Mouse (Mus musculus): ENCODE measurements around the gene Fam107b. TPM values are rescaled to one million over a fixed set of nuclear protein-coding genes. Genes with fewer than 3 reads are reported as not detected.

Fam107b gene
- total RNA-seq, 2 experiments from 2014 or later = 25.0 to 34.8 TPM

- intact Hi-C loops (cut with DNase I) = no loop called here
- DNase-seq = no peak
Observed at GRCm38 (mm10) chr2:3765957-3766783, 195.9 kb downstream of the Fam107b start.

DNA sequence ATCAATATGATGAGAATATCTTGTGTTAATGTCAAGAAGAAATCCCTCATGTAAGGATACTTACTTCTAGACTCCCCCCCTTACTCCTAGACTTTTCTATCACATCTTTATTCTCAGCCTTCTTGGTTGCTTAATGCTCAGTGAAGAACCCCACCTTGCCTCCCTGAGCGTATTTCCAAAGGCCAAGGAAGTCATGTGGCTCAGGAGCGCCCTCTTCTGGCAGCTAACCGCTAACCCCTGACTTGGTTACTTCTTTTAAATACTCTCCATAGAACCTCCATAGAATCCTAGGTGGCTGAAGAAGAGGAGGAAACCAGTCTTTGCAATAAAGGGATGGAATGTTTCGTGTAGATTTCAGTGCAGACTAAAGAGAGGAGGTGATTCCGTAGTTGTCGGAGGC, 199.0 kb downstream of the Fam107b start:
- intact Hi-C loops (cut with DNase I) = no loop called here
- DNase-seq = peak; percentile 77

DNA sequence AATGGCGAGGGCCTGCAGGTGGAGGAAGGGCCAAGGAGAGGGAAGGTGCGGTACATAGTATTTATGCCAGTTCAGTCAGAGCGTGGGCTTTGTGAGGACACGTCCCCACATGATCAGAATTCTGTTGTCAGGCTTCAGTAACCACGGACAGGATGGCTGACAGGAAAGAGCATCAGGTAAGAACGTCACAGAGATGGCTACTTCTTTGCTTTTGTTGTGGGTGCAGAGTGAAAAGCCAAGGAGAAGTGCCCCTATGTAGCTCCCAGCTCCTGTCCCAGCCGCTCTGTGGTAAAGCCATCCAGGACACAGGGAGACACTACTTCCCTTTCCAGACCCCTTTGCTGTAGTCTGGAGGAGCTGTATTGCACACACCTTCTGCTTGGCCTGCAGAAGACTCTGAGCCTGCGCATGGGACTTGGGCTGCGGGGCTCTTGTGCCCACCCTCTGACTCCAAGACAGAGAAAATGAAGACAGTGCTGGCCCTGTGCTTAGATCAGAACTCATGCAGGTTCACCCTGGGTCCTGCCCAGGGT, 199.6 kb downstream of the Fam107b start:
- intact Hi-C loops (cut with DNase I) = no loop called here
- DNase-seq = no peak

DNA sequence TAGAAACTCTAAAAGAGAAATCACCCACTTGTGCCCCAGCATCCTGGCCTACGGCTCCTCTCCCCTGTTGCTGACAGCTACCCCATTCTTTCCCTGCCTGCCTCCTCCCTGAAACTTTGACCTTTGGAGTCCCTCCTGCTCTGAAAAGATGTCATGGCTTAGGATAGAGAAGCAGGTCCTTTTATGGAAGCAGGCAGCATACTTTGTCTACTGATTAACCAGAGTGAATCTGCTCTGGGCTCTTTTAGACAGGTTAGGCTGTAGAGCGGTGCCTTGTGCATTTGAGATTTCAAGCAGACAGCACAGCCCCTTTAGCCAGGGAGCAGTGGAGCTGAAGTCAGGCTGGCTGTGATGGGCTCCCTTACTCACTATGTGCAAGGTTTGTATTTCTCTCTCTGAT, 200.1 kb downstream of the Fam107b start:
- no peak for DNase-seq
- intact Hi-C loops (cut with DNase I) = no loop called here

- intact Hi-C loops (cut with DNase I) = no loop called here
- no peak for DNase-seq
Observed at GRCm38 (mm10) chr2:3771483-3771882, 201.2 kb downstream of the Fam107b start.

GRCm38 (mm10) chr2:3773089-3773488, 202.8 kb downstream of the Fam107b start:
- no peak for DNase-seq
- intact Hi-C loops (cut with DNase I) = no loop called here

DNA sequence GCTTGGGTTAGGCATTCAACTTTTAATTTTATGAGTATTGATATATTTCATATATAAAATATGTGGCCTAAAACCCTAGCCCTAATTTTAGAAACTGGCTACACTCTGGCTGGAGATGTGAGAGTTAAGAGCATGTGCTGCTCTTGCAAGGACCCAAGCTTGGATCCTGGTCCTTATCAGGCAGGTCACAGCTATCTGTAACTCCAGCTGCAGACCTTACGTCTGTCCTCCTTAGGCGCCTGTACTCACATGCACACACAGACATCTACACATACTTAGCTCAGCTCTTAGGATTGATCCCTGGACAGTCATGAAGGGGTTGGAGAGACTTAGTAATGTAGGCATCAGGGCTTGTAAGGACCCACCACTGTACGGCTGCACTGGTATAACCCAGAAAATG, 205.3 kb downstream of the Fam107b start:
- intact Hi-C loops (cut with DNase I) = no loop called here
- no peak for DNase-seq

DNA sequence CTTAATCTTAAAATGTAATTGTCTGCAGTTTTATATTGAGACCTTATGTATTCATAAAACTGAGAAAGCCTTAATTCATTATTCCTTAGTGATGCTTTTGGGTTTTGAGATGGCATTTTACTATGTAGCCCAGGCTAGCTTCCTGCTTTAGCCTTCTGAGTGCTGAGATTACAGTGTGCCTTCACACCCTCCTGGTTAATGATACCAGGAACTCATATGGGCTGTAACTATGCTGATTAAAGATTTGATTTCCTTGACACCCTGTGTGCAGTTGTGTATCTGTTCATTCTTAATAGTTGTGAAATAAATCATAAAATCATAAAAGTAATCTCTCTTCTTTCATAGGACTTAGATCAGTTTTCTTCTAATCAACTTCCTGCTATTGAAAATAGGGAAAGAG, 205.8 kb downstream of the Fam107b start:
- intact Hi-C loops (cut with DNase I) = no loop called here
- DNase-seq = no peak

DNA sequence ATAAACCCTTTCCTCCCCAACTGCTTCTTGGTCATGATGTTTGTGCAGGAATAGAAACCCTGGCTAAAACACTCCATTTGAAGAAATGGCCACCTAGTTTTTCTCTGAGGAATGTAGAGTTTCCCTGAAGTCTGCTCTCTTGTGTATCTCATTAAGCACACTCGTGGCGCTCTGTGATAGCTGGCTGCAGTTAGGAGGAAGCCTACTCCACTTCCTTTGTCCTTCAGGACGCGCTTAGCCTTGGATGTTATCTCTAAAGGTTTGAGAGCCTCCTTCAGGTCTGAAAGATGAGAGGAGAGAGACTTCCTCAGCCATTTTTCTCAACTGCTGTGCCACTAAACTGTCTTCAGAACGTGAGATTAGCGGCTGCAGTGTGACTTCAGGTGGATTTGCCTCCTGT, 207.4 kb downstream of the Fam107b start:
- no peak for DNase-seq
- intact Hi-C loops (cut with DNase I) = no loop called here

DNA sequence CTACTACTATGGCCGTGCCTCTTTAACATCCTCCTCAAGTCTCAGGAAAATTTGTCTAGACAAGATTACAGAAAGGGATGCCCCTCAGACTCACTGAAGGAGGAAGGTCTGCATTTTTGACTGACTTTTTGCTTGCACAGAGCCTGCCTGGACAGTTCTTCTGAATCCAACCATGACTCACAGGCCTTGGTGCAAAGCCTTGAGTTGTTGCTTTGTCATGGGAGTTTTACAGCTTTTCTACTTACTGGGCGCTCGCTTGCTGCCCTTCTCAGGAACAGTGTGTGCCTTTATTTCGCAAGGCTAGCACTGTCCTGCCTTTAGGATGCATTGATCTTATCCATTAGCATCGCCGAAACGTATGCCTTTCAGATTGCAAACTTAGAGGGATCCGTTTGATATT, 215.3 kb downstream of the Fam107b start:
- DNase-seq = no peak
- intact Hi-C loops (cut with DNase I) = no loop called here

- intact Hi-C loops (cut with DNase I) = no loop called here
- DNase-seq = no peak
Observed at GRCm38 (mm10) chr2:3787752-3788423, 217.6 kb downstream of the Fam107b start.

GRCm38 (mm10) chr2:3788424-3788786, 218.1 kb downstream of the Fam107b start:
- intact Hi-C loops (cut with DNase I) = no loop called here
- no peak for DNase-seq

- intact Hi-C loops (cut with DNase I) = loop anchor here (10.0 kb wide), 1 partner anchor 252 kb away; no protein-coding TSS in a partner anchor
- DNase-seq = no peak
Observed at GRCm38 (mm10) chr2:3796543-3796942, 226.3 kb downstream of the Fam107b start.

- intact Hi-C loops (cut with DNase I) = loop anchor here (10.0 kb wide), 1 partner anchor 255 kb away; no protein-coding TSS in a partner anchor
Observed at GRCm38 (mm10) chr2:3799767-3800554, 229.7 kb downstream of the Fam107b start.

GRCm38 (mm10) chr2:3800555-3800878, 230.2 kb downstream of the Fam107b start:
- DNase-seq = no peak

More at GRCm38 (mm10) chr2:3799767-3800554, 229.7 kb downstream of the Fam107b start:
- DNase-seq = peak; percentile 51

DNA sequence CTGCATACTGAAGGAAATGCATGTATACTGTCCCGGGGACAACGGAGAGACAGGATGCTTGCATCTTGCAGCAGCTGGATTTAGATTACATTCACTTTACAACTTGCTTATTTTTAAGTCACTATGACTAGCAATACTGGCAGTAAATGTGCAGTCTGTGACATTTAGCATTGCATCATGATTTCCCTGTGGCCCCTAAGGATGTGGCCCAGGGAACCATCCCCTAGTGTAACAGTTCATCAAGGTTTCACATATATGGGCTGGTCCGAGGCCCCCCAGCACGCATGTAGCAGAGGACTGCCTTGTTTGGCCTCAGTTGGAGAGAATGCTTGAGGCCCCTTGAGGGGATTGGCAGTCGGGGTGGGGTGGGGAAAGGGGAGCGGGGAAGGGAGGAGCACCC, 235.5 kb downstream of the Fam107b start:
- intact Hi-C loops (cut with DNase I) = no loop called here
- DNase-seq = no peak

More at GRCm38 (mm10) chr2:3800555-3800878, 230.2 kb downstream of the Fam107b start:
- intact Hi-C loops (cut with DNase I) = no loop called here

DNA sequence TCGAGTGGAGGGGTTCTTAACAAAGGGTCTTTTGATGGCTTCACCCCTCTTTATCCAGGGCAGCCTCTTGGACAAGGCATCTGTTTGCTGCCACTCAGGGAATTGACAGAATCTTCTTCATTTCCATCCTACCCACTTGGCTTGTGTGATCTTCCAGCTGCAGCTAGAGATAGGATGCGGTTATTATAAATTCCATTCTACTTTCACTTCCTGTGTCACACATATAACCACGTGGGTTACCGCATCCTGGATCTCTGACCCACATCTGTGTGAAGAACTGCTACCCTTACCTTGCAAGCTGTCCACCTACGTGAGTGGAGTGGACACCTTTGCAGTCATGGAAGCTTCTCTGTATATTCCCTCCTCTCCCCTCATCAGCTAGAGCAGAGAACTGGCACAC, 240.0 kb downstream of the Fam107b start:
- no peak for DNase-seq
- intact Hi-C loops (cut with DNase I) = loop anchor here (10.0 kb wide), 2 partner anchors 204 to 1054 kb away; partner anchors contain the start of gene Frmd4a

- intact Hi-C loops (cut with DNase I) = loop anchor here (10.0 kb wide), 2 partner anchors 199 to 1049 kb away; partner anchors contain the start of gene Frmd4a
- DNase-seq = peak; percentile 77
Observed at GRCm38 (mm10) chr2:3816142-3816609, 245.9 kb downstream of the Fam107b start.

DNA sequence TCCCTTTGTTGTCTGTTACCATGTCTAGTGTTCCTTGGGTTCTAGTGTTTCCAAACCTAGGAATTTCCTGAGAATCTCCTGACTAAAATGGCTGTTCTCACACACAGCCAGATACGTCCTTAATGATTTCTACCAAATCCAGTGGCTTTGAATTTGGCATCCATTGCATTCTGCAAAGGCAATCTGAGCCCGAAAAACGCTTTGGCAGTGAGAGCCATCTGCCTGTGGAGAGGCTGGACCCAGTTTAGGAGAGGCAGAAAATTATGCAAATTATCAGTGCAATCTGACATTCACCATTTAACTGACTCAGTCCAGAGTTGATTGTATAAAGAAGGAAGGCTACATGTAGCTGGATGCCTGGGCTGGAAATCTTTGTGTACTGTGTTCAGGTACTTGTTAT, 247.3 kb downstream of the Fam107b start:
- intact Hi-C loops (cut with DNase I) = loop anchor here (10.0 kb wide), 2 partner anchors 197 to 1047 kb away; partner anchors contain the start of gene Frmd4a
- DNase-seq = peak; percentile 52

Data from left cerebral cortex, postnatal 4 days (tissue).